Mouse (Mus musculus) embryonic fibroblast, embryonic 13.5 days (primary cell): ENCODE results near the gene Cd68.

Experiments used
- CTCF ChIP-seq: IDR thresholded peaks from 2 replicates; pipeline ENCODE4 v1.5.1; 2011; ENCODE audit warnings: mild to moderate bottlenecking, control low read depth, low read length, moderate library complexity, borderline replicate concordance; ENCODE audit not compliant: insufficient read depth
- POLR2A ChIP-seq: IDR thresholded peaks from 2 replicates; pipeline ENCODE4 v1.6.1; 2011; ENCODE audit warnings: low read depth, mild to moderate bottlenecking, control low read depth, low read length, moderate library complexity

DNA sequence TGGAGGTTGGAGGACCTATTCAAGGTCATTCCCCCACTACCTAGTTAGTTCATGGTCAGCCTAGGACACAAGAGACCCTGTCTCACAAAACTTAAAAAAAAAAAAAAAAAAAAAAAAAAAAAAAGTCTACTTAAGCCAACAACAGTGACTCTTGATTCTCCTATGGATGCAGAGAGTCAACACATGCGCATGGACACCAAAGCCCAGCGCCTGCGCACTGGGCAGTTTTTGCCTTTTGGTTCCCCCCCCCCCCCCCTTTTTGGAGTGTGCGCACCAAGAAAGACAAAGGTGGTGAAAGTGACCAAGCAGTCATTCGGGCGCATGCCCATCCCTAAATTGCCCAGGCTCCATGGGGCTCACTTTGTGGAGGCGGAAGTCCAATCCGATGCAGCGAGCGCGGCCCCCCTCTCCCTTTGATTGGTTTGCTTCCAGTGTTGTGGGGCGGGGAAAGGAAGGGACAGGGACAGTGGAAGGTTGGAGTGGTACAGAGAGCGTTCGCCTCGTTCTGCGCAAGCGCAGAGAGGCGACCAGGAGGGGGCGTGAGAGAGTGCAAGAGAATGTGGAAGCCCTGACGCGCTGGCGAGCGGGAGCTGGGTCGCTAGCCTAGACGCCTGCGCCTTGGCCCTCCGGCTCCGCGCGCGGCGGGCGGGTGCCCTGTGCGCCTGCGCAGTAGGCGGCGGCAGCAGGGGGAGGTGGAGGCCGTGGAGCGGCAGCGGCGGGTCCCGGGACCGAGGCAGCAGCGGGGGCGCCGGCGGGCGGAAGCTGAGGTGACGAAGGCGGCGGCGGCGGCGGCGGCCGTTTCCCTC is 33.5 kb downstream of the Cd68 start, which contains the start of gene Fxr2:
- TF ChIP-seq CTCF, result peak; percentile 81
- peak; percentile 57 for TF ChIP-seq POLR2A
